Mouse (Mus musculus): ENCODE measurements around the gene Fyn.

DNA sequence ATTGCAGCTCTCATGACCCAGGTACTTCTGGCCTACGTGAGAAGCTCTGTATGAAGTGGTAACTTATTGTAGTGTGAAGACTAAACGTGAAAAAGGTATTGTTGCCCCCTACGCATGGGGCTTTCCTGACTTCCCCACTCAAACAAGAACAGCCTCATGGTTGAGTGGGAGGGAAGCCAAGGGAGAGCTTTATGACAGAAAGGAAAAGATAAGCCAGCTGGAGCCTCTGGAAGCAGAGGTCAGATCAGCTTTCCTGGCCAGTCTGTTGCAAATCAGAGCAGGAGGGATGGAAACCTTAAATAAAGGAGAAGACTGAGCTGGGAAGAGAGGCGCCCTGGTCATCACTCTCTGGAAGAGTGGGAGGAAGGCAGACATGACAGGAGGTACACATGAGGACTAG, 200.3 kb downstream of the Fyn start:
- TF ChIP-seq POLR2A (IDR thresholded peaks at IDR 0.05; ENCODE audit: borderline replicate concordance, extremely low read depth, low read depth, low read length) (no peak), CTCF (IDR thresholded peaks at IDR 0.05; ENCODE audit: insufficient read depth, low read length) (no peak)

Measured in lung, adult 2 months (tissue).